Mouse (Mus musculus) liver, postnatal 0 days (tissue): ENCODE measurements around the gene Psenen. TPM values are rescaled to one million over a fixed set of nuclear protein-coding genes. Genes with fewer than 3 reads are reported as not detected.

ENCODE experiments used
- ATAC-seq: fragments of 200-750 bp; cut with Nextera tagmentation; 2 replicates; pipeline ENCODE4 v1.8.0; 2017; ENCODE audit warnings: mild to moderate bottlenecking, moderate library complexity
- DNase-seq: peaks from one replicate; pipeline ENCODE4 v3.0.0-alpha.2; 2016
- H3K27ac ChIP-seq: fragments of 300-500 bp; sonication (generic); 2 replicates; pipeline ENCODE4 v1.5.1; 2014; ENCODE audit warnings: antibody characterized with exemption, moderate library complexity, mild to moderate bottlenecking, low read depth
- H3K27me3 ChIP-seq: fragments of 300-500 bp; sonication (generic); 2 replicates; pipeline ENCODE4 v1.6.1; 2014; ENCODE audit warnings: low read length, control low read depth, mixed read lengths; ENCODE audit not compliant: insufficient read depth
- H3K36me3 ChIP-seq: fragments of 300-500 bp; sonication (generic); replicated peaks from 2 replicates; pipeline ENCODE4 v1.6.1; 2014; ENCODE audit warnings: mild to moderate bottlenecking, control low read depth, low read length, moderate library complexity, mixed read lengths; ENCODE audit not compliant: insufficient read depth
- H3K4me1 ChIP-seq: fragments of 300-500 bp; sonication (generic); 2 replicates; pipeline ENCODE4 v1.6.1; 2014; ENCODE audit warnings: antibody characterized with exemption, mild to moderate bottlenecking, control low read depth; ENCODE audit not compliant: insufficient read depth
- H3K4me2 ChIP-seq: fragments of 300-500 bp; sonication (generic); 2 replicates; pipeline ENCODE4 v1.6.1; 2014; ENCODE audit warnings: low read depth, mild to moderate bottlenecking, low read length, moderate library complexity, mixed read lengths
- H3K4me3 ChIP-seq: fragments of 300-500 bp; sonication (generic); 2 replicates; pipeline ENCODE4 v1.5.1; 2014; ENCODE audit warnings: low read depth, low read length
- H3K9ac ChIP-seq: fragments of 300-500 bp; sonication (generic); replicated peaks from 2 replicates; pipeline ENCODE4 v1.6.1; 2014; ENCODE audit warnings: mild to moderate bottlenecking, moderate library complexity
- H3K9me3 ChIP-seq: fragments of 300-500 bp; sonication (generic); 2 replicates; pipeline ENCODE4 v1.6.1; 2016; ENCODE audit warnings: mild to moderate bottlenecking, control low read depth, low read length, mixed read lengths
- CTCF ChIP-seq: sonication (generic); IDR thresholded peaks from 2 replicates; pipeline ENCODE4 v1.5.1; 2016; ENCODE audit warnings: antibody characterized with exemption, low read depth
- EP300 ChIP-seq: IDR thresholded peaks from 2 replicates; pipeline ENCODE4 v1.6.1; 2016; ENCODE audit warnings: antibody characterized with exemption, low read depth, mild to moderate bottlenecking
- WGBS: fragments of 180-500 bp; shearing (Covaris S2); extraction: QIAGEN DNeasy Blood & Tissue Kit; methylation state at CpG from one replicate; pipeline ENCODE4 v1.1.7; 2014; ENCODE audit not compliant: insufficient replicate concordance; 5-methylcytosine and 5-hydroxymethylcytosine counted together
- polyA plus RNA-seq: library from polyadenylated mRNA; unstranded; fragments of >200 nt; fragmentation: Nextera tagmentation; extraction: Ambion mirVana; gene quantifications from 2 replicates; pipeline ENCODE4 v1.2.1, GENCODE M21; 2015

Gene Psenen
- polyA plus RNA-seq, 1 experiment from 2014 or later: 85.3 TPM

- DNase-seq (peak; percentile 97), ATAC-seq (peak; percentile 95)
- WGBS: under 1% methylated on average over 44 of the region's 44 CpGs
Measured at GRCm38 (mm10) chr7:30552102-30553020, 11.1 kb downstream of the Psenen start, which contains the start of the genes Hspb6 and Proser3. Hspb6 (plus strand) TSS chr7:30552178. Proser3 (minus strand) TSS chr7:30552299.

DNA sequence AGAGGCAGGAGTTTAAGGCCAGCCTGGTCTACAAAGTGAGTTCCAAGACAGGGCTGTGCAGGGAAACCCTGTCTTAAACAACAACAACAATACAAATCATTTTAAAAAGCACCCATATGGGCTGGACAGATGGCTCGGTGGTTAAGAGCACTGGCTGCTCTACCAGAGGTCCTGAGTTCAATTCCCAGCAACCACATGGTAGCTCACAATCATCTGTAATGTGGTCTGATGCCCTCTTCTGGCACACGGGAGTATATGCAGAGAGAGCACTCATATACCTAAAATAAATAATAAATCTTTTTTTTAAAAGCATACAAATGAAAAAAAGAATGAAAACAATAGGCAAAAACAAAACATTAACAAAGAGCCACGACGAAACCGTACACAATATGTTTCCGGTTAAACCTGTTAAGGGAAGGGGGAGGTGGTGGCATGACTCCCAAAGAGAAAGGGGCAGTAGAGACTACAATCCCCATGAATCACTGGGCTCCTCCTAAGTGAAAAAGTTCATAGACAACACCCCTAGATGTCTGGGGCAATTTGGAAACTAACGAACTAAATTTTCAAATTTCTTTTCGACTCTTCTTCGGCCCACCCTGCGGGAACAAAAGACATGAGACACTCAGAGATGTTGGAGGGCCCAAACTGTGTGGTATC, 11.9 kb downstream of the Psenen start:
- peak overlapping the region; percentile 93 for H3K27ac ChIP-seq
- peak; percentile 65 for ATAC-seq
- no peaks in the 10 kb centered on the region for H3K27me3 ChIP-seq
- 1% methylated on average over 10 of the region's 10 CpGs for WGBS
- H3K4me3 ChIP-seq: peak overlapping the region; percentile 69
- no peaks in the 10 kb centered on the region for H3K9me3 ChIP-seq
- peaks cover 13% of the 10 kb centered on the region for H3K4me1 ChIP-seq
- DNase-seq: no peak
- peaks cover 21% of the 10 kb centered on the region for H3K36me3 ChIP-seq
- TF ChIP-seq EP300 (no peak), CTCF (peak; percentile 62)
- peak overlapping the region; percentile 62 for H3K9ac ChIP-seq
- H3K4me2 ChIP-seq: peak overlapping the region; percentile 90

More at GRCm38 (mm10) chr7:30552102-30553020, 11.1 kb downstream of the Psenen start, which contains the start of the genes Hspb6 and Proser3:
- Histone ChIP-seq H3K9ac (peak within 1 kb of the TSS; percentile 79), H3K27me3 (no peaks in the 10 kb centered on the region), H3K4me1 (peaks cover 13% of the 10 kb centered on the region), H3K4me2 (peak within 1 kb of the TSS; percentile 90), H3K36me3 (peaks cover 25% of the 10 kb centered on the region), H3K27ac (peak within 1 kb of the TSS; percentile 93), H3K4me3 (peak within 1 kb of the TSS; percentile 69), H3K9me3 (no peaks in the 10 kb centered on the region)
- TF ChIP-seq EP300 (peak; percentile 30; the same call in 1 of the 2 replicates), CTCF (no peak)

DNA sequence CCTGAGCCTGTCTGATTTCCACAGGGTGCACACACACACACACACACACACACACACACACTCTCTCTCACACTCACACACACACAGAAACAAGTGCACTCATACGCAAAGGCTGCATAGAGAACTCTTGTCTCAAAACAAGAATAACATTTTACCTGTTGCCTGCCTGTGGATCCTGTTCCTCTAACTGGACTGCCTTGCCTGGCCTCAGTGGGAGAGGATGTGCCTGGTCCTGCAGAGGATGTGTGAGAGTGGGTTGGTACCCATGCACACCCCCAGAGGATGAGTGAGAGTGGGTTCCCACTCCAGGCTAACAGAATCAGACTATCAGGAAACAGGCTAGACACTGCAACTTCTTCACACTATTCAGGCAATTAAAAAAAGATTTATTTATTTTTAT, 12.8 kb downstream of the Psenen start:
- no peak for ATAC-seq
- 92% methylated on average over 1 of the region's 1 CpGs for WGBS

DNA sequence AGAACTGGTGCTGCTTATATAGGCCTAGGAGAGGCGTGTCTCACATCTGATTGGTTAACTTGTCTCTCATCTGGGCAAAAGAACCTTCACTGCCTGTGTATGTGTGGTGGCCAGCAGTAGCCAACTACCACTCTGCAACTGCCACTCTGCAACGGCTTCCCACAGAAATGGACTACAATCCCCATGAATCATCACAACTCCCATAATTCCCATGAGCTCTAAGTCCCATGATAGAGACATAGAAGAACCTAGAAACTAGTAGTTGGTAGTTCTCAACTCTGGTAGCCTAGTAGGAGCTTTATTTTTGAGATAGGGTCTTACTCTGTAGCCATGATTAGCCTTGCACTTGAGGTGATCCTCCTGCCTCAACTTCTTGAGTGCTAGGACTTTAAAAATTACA, 13.5 kb downstream of the Psenen start:
- H3K36me3 ChIP-seq: peaks cover 20% of the 10 kb centered on the region
- TF ChIP-seq CTCF (no peak), EP300 (no peak)
- no peak for ATAC-seq
- no peak overlapping the region for H3K4me2 ChIP-seq
- DNase-seq: no peak
- H3K27me3 ChIP-seq: no peaks in the 10 kb centered on the region
- H3K9ac ChIP-seq: no peak overlapping the region
- H3K9me3 ChIP-seq: no peaks in the 10 kb centered on the region
- no peak overlapping the region for H3K27ac ChIP-seq
- WGBS: 81% methylated on average over 2 of the region's 2 CpGs
- H3K4me3 ChIP-seq: no peak overlapping the region
- H3K4me1 ChIP-seq: peaks cover 13% of the 10 kb centered on the region

More for the DNA sequence above, 12.8 kb downstream of the Psenen start:
- no peak overlapping the region for H3K27ac ChIP-seq
- no peak overlapping the region for H3K4me2 ChIP-seq
- H3K4me3 ChIP-seq: no peak overlapping the region
- no peak overlapping the region for H3K9ac ChIP-seq
- H3K9me3 ChIP-seq: no peaks in the 10 kb centered on the region
- TF ChIP-seq EP300 (no peak), CTCF (no peak)
- H3K36me3 ChIP-seq: peaks cover 24% of the 10 kb centered on the region
- peaks cover 13% of the 10 kb centered on the region for H3K4me1 ChIP-seq
- no peaks in the 10 kb centered on the region for H3K27me3 ChIP-seq
- DNase-seq: no peak

DNA sequence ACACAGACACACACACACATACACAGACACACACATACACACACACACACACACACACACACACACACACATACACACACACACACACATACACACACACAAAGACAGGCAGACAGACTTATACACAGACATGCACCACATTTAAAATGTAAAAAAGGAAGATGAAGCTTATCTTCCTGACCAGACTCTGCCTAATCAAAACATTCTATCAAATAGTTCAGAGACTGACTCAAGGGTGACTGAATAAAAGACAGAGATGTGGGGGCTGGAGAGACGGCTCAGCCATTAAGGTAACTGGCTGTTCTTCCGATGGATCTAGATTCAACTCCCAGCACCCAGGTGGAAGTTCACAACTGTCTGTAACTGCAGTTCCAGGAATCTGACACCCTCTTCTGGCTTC, 19.1 kb downstream of the Psenen start:
- 52% methylated on average over 2 of the region's 2 CpGs for WGBS
- Histone ChIP-seq H3K27me3 (no peaks in the 10 kb centered on the region), H3K9me3 (no peaks in the 10 kb centered on the region), H3K36me3 (peaks cover 14% of the 10 kb centered on the region; the same call in 1 of the 2 replicates), H3K4me1 (no peaks in the 10 kb centered on the region), H3K9ac (no peak overlapping the region), H3K4me3 (no peak overlapping the region), H3K27ac (no peak overlapping the region), H3K4me2 (no peak overlapping the region)
- TF ChIP-seq CTCF (no peak), EP300 (no peak)
- DNase-seq (no peak), ATAC-seq (no peak)

DNA sequence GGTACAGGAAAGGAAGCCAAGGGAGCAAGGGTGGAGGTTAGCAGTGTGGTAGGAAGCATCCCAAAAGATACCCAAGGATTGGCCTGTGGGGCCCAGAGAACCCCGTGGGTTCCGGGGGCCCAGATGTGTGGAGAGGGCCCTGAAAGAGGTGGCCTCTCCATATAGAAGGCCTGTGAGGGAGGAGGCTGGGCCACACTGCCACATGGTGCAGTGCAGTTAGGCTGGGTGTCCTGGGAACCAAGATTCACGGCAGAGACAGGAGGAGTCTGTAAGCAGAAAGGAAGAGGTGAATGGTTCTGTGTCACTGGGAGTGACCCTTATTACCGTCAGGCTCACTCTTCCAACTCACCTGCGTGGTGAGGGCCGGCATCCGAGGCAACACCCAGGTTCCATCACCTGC, 22.9 kb downstream of the Psenen start:
- Histone ChIP-seq H3K4me1 (peaks cover 3% of the 10 kb centered on the region), H3K4me3 (no peak overlapping the region), H3K36me3 (peaks cover 4% of the 10 kb centered on the region; the same call in 1 of the 2 replicates), H3K27ac (no peak overlapping the region), H3K4me2 (no peak overlapping the region), H3K9ac (no peak overlapping the region), H3K9me3 (no peaks in the 10 kb centered on the region), H3K27me3 (no peaks in the 10 kb centered on the region)
- DNase-seq: peak; percentile 8
- TF ChIP-seq CTCF (no peak), EP300 (no peak)
- no peak for ATAC-seq
- 81% methylated on average over 7 of the region's 7 CpGs for WGBS
